Mouse (Mus musculus) skeletal muscle tissue, adult 2 months (tissue): ENCODE measurements around the gene Elmod2.

Experiments
- DNase-seq: peaks from one replicate; pipeline ENCODE4 v3.0.0-alpha.2; 2012; ENCODE audit warnings: low read depth, low spot score

Elmod2 gene

GRCm38 (mm10) chr8:83274470-83274869, 57.8 kb downstream of the Elmod2 start:
- no peak for DNase-seq

- DNase-seq = no peak
Measured at GRCm38 (mm10) chr8:83272464-83272863, 59.8 kb downstream of the Elmod2 start.

GRCm38 (mm10) chr8:83271172-83271571, 61.1 kb downstream of the Elmod2 start:
- no peak for DNase-seq
